Mouse (Mus musculus) ES-Bruce4 (cell line): Measurements from ENCODE around the gene Mtrex. TPM values are rescaled to one million over a fixed set of nuclear protein-coding genes. Genes with fewer than 3 reads are reported as not detected.

ENCODE experiments used
- H3K27ac ChIP-seq: 2 replicates; pipeline ENCODE4 v1.5.1; 2012; ENCODE audit warnings: low read length, inconsistent platforms; ENCODE audit not compliant: insufficient read depth
- H3K27me3 ChIP-seq: 2 replicates; pipeline ENCODE4 v1.6.1; 2012; ENCODE audit warnings: mild to moderate bottlenecking, low read length, inconsistent platforms; ENCODE audit not compliant: control insufficient read depth, poor library complexity, insufficient read depth, severe bottlenecking
- H3K36me3 ChIP-seq: 2 replicates; pipeline ENCODE4 v1.6.1; 2012; ENCODE audit warnings: inconsistent platforms, mild to moderate bottlenecking, low read length, moderate library complexity; ENCODE audit not compliant: control insufficient read depth, poor library complexity, insufficient read depth, severe bottlenecking
- H3K4me1 ChIP-seq: one replicate; pipeline ENCODE4 v1.8.1; 2011; ENCODE audit warnings: low read length; ENCODE audit not compliant: control insufficient read depth, insufficient read depth
- H3K4me3 ChIP-seq: 2 replicates; pipeline ENCODE4 v1.5.1; 2011; ENCODE audit warnings: low read depth, mild to moderate bottlenecking, low read length
- H3K9ac ChIP-seq: 2 replicates; pipeline ENCODE4 v1.6.1; 2012; ENCODE audit warnings: low read depth, mild to moderate bottlenecking, inconsistent platforms; ENCODE audit not compliant: poor library complexity, severe bottlenecking
- H3K9me3 ChIP-seq: replicated peaks from 2 replicates; pipeline ENCODE4 v1.6.1; 2012; ENCODE audit warnings: mild to moderate bottlenecking, low read length, inconsistent platforms; ENCODE audit not compliant: control insufficient read depth, poor library complexity, insufficient read depth, severe bottlenecking
- CTCF ChIP-seq: IDR thresholded peaks from one replicate; pipeline ENCODE4 v1.8.1; 2011; ENCODE audit warnings: low read depth, low read length
- EP300 ChIP-seq: IDR thresholded peaks from 2 replicates; pipeline ENCODE4 v1.6.1; 2011; ENCODE audit warnings: low read depth, low read length; ENCODE audit not compliant: insufficient read depth
- POLR2A ChIP-seq: IDR thresholded peaks from one replicate; pipeline ENCODE4 v1.8.1; 2011; ENCODE audit warnings: low read length; ENCODE audit not compliant: insufficient read depth
- polyA plus RNA-seq: library from polyadenylated mRNA; stranded (reverse); fragments of >200 nt; gene quantifications from 2 replicates; pipeline ENCODE4 v1.2.4, GENCODE M21; 2011; ENCODE audit warnings: low read depth; ENCODE audit not compliant: missing spikeins, insufficient read depth, insufficient read length

The Mtrex gene
- polyA plus RNA-seq, 1 experiment: 159 TPM

- Histone ChIP-seq H3K27me3 (no peaks in the 10 kb centered on the region), H3K4me1 (no peaks in the 10 kb centered on the region), H3K4me3 (no peak overlapping the region), H3K27ac (no peak overlapping the region), H3K9ac (no peak overlapping the region), H3K9me3 (no peaks in the 10 kb centered on the region), H3K36me3 (peaks cover 3% of the 10 kb centered on the region; the same call in 1 of the 2 replicates)
- TF ChIP-seq CTCF: no peak
- no peak for TF ChIP-seq EP300
- TF ChIP-seq POLR2A: no peak
These were observed 97.6 kb downstream of the Mtrex start for GRCm38 (mm10) chr13:112829619-112830018.

GRCm38 (mm10) chr13:112825479-112825878 lies 101.7 kb downstream of the Mtrex start:
- Histone ChIP-seq H3K4me3 (no peak overlapping the region), H3K4me1 (peaks cover 2% of the 10 kb centered on the region), H3K9ac (no peak overlapping the region), H3K9me3 (no peaks in the 10 kb centered on the region), H3K36me3 (peaks cover 3% of the 10 kb centered on the region; the same call in 1 of the 2 replicates), H3K27ac (no peak overlapping the region), H3K27me3 (no peaks in the 10 kb centered on the region)
- TF ChIP-seq EP300: no peak
- TF ChIP-seq POLR2A: no peak
- no peak for TF ChIP-seq CTCF

- H3K9me3 ChIP-seq: no peaks in the 10 kb centered on the region
- no peak overlapping the region for H3K9ac ChIP-seq
- TF ChIP-seq CTCF (no peak), POLR2A (no peak), EP300 (no peak)
- no peak overlapping the region for H3K4me3 ChIP-seq
- H3K4me1 ChIP-seq: peaks cover 2% of the 10 kb centered on the region
- no peak overlapping the region for H3K27ac ChIP-seq
- peaks cover 3% of the 10 kb centered on the region; the same call in 1 of the 2 replicates for H3K36me3 ChIP-seq
- no peaks in the 10 kb centered on the region for H3K27me3 ChIP-seq
These were observed 103.1 kb downstream of the Mtrex start for GRCm38 (mm10) chr13:112823911-112824648.

GRCm38 (mm10) chr13:112823236-112823910 lies 103.8 kb downstream of the Mtrex start:
- Histone ChIP-seq H3K9ac (no peak overlapping the region), H3K36me3 (peaks cover 3% of the 10 kb centered on the region; the same call in 1 of the 2 replicates), H3K9me3 (no peaks in the 10 kb centered on the region), H3K4me1 (peaks cover 2% of the 10 kb centered on the region), H3K27ac (no peak overlapping the region), H3K4me3 (no peak overlapping the region), H3K27me3 (no peaks in the 10 kb centered on the region)
- TF ChIP-seq EP300 (no peak), CTCF (no peak), POLR2A (no peak)

- no peak overlapping the region for H3K27ac ChIP-seq
- no peak overlapping the region for H3K9ac ChIP-seq
- H3K27me3 ChIP-seq: no peaks in the 10 kb centered on the region
- no peaks in the 10 kb centered on the region for H3K9me3 ChIP-seq
- peaks cover 2% of the 10 kb centered on the region for H3K4me1 ChIP-seq
- TF ChIP-seq POLR2A (no peak), CTCF (no peak)
- H3K36me3 ChIP-seq: peaks cover 3% of the 10 kb centered on the region; the same call in 1 of the 2 replicates
- H3K4me3 ChIP-seq: no peak overlapping the region
These were observed 104.8 kb downstream of the Mtrex start for GRCm38 (mm10) chr13:112822413-112822812.

- Histone ChIP-seq H3K9me3 (no peaks in the 10 kb centered on the region), H3K27me3 (no peaks in the 10 kb centered on the region), H3K4me1 (peaks cover 2% of the 10 kb centered on the region), H3K36me3 (0 out of 2 replicates have a peak, but pooled peaks cover 4% of the 10 kb centered on the region), H3K4me3 (no peak overlapping the region), H3K27ac (no peak overlapping the region), H3K9ac (no peak overlapping the region)
- TF ChIP-seq POLR2A: no peak
- TF ChIP-seq EP300: no peak
- no peak for TF ChIP-seq CTCF
These were observed 109.1 kb downstream of the Mtrex start for GRCm38 (mm10) chr13:112818125-112818524.

Other genes starting within 250 kb of the Mtrex start
- gene Plpp1, start 126.6 kb downstream of the Mtrex start, polyA plus RNA-seq: 19.9 and 21.1 TPM in 2 replicates
- gene Dhx29, start 56 bp upstream of the Mtrex start, polyA plus RNA-seq: 33.3 and 34.9 TPM in 2 replicates
- 0.52 and 0.78 TPM in 2 replicates for gene Ccno, start 60.4 kb upstream of the Mtrex start, polyA plus RNA-seq
- gene Mcidas, start 66.4 kb upstream of the Mtrex start, polyA plus RNA-seq: not detected in 2 replicates
- not detected in 2 replicates for gene Cdc20b, start 107.7 kb upstream of the Mtrex start, polyA plus RNA-seq
- 22.1 and 24.1 TPM in 2 replicates for gene Gpx8, start 119.0 kb upstream of the Mtrex start, polyA plus RNA-seq
- gene Gzma, start 173.6 kb upstream of the Mtrex start, polyA plus RNA-seq: not detected in 2 replicates